Mouse (Mus musculus): ENCODE results near the gene Vmn2r1.

Vmn2r1 gene

GRCm38 (mm10) chr3:64081247-64081646 is at the start of gene Vmn2r1:
Vmn2r1 (plus strand) TSS chr3:64081547.
- DNase-seq (ENCODE audit: low spot score), result no peak

- no peak for DNase-seq (ENCODE audit: low spot score)
These were observed 43.1 kb upstream of the Vmn2r1 start for GRCm38 (mm10) chr3:64038136-64038841.

- DNase-seq (ENCODE audit: low spot score), result peak; percentile 63
These were observed 41.2 kb upstream of the Vmn2r1 start for GRCm38 (mm10) chr3:64039818-64040784.

GRCm38 (mm10) chr3:64112707-64113106 is 31.4 kb downstream of the Vmn2r1 start:
- DNase-seq (ENCODE audit: low spot score), result no peak

- DNase-seq (ENCODE audit: low spot score), result no peak
These were observed 32.2 kb downstream of the Vmn2r1 start for GRCm38 (mm10) chr3:64113352-64114046.

- DNase-seq (ENCODE audit: low spot score), result no peak
These were observed 60.6 kb downstream of the Vmn2r1 start, which contains the start of gene Vmn2r2 for GRCm38 (mm10) chr3:64141878-64142508. Vmn2r2 (minus strand) TSS chr3:64141928.
